Mouse (Mus musculus) cortical plate, adult 2 months (tissue): ENCODE results near the gene Cacna2d3.

Experiments used
- CTCF ChIP-seq: fragments of 200-500 bp; IDR thresholded peaks from 2 replicates; pipeline ENCODE4 v1.5.1; 2011; ENCODE audit warnings: mild to moderate bottlenecking, control low read depth, low read length; ENCODE audit not compliant: insufficient read depth; ENCODE audit errors: extremely low read depth
- POLR2A ChIP-seq: fragments of 200-500 bp; IDR thresholded peaks from 2 replicates; pipeline ENCODE4 v1.6.1; 2011; ENCODE audit warnings: mild to moderate bottlenecking, low read length, control low read depth; ENCODE audit not compliant: insufficient read depth; ENCODE audit errors: extremely low read depth

- no peak for TF ChIP-seq CTCF
- TF ChIP-seq POLR2A: no peak
Observed at GRCm38 (mm10) chr14:29657006-29657405, 64.7 kb downstream of the Cacna2d3 start.
